Mouse (Mus musculus): Measurements from ENCODE around the gene Ccl27a. TPM values are rescaled to one million over a fixed set of nuclear protein-coding genes. Genes with fewer than 3 reads are reported as not detected.
A peak's percentile ranks its signal among the peaks of the same experiment; 100 is the strongest.

Gene Ccl27a
- polyA plus RNA-seq, 1 experiment, result 236 TPM

DNA sequence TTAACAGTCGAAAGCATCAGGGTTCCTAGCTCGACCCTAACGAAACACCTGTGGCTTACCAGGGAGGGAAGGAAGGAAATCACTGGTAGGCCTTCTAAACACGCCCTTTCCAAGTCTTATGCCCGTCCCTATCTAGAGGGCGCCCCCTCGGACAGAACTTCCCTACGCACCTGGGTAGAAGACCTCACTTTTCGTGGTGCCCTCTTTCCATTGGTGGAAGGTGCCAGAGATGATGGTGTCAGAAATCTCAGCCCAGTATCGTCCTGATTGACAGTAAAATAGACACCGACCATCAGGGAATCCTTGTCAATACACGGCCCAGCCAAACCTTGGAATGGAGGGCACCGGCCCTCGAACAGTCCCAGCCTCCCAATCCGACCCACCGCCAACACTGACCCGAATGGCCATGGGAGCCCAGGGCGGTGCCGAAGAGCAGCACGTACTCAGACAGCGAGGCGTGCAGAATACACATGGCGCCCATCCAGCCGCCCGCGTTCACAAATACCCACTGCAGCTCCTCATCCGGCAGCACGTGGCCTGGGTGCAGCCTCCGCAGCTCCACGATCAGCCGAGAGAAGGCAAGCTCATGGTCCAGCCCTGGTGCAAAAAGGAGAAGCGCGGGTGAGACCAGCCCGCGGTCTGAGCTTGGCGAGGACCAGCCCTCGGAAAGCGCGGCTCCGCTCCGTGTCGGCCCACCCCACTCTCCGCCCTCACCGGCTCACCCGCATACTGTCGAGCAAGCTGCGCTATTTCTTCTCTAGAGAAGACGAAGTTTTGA lies 33.5 kb downstream of the Ccl27a start:
- Histone ChIP-seq H3K4me1 (ENCODE audit: control insufficient read depth, insufficient read depth, low read length) (peaks cover 5% of the 10 kb centered on the region; the same call in 1 of the 2 replicates), H3K27me3 (ENCODE audit: control insufficient read depth, insufficient read depth, low read length) (no peaks in the 10 kb centered on the region), H3K27ac (ENCODE audit: insufficient read depth, low read length) (peak overlapping the region; percentile 60; the same call in 1 of the 2 replicates), H3K4me3 (replicated peaks; ENCODE audit: insufficient read depth, low read depth, low read length) (peak overlapping the region; percentile 79)
- no peak for TF ChIP-seq POLR2A (IDR thresholded peaks at IDR 0.05; ENCODE audit: borderline replicate concordance, insufficient read depth, low read length)
- no peak for TF ChIP-seq CTCF (IDR thresholded peaks at IDR 0.05; ENCODE audit: borderline replicate concordance, insufficient read depth, low read depth, low read length)
- DNase-seq, result peak in 1 of 2 experiments; percentile 65
- WGBS, result under 1% methylated on average over 48 of the region's 48 CpGs

GRCm38 (mm10) chr4:41739260-41739659 lies 34.8 kb downstream of the Ccl27a start:
- WGBS, result 91% methylated on average over 13 of the region's 13 CpGs
- Histone ChIP-seq H3K4me1 (ENCODE audit: control insufficient read depth, insufficient read depth, low read length) (peaks cover 5% of the 10 kb centered on the region; the same call in 1 of the 2 replicates), H3K27ac (ENCODE audit: insufficient read depth, low read length) (no peak overlapping the region), H3K4me3 (replicated peaks; ENCODE audit: insufficient read depth, low read depth, low read length) (no peak overlapping the region), H3K27me3 (ENCODE audit: control insufficient read depth, insufficient read depth, low read length) (no peaks in the 10 kb centered on the region)
- TF ChIP-seq POLR2A (IDR thresholded peaks at IDR 0.05; ENCODE audit: borderline replicate concordance, insufficient read depth, low read length) (no peak), CTCF (IDR thresholded peaks at IDR 0.05; ENCODE audit: borderline replicate concordance, insufficient read depth, low read depth, low read length) (no peak)
- DNase-seq, result no peak

GRCm38 (mm10) chr4:41738256-41738603 lies 35.8 kb downstream of the Ccl27a start:
- H3K4me3 ChIP-seq (replicated peaks; ENCODE audit: insufficient read depth, low read depth, low read length), result no peak overlapping the region
- no peak overlapping the region for H3K27ac ChIP-seq (ENCODE audit: insufficient read depth, low read length)
- H3K4me1 ChIP-seq (ENCODE audit: control insufficient read depth, insufficient read depth, low read length), result peaks cover 5% of the 10 kb centered on the region; the same call in 1 of the 2 replicates
- WGBS, result 55% methylated on average over 1 of the region's 1 CpGs
- no peaks in the 10 kb centered on the region for H3K27me3 ChIP-seq (ENCODE audit: control insufficient read depth, insufficient read depth, low read length)
- no peak for DNase-seq
- TF ChIP-seq POLR2A (IDR thresholded peaks at IDR 0.05; ENCODE audit: borderline replicate concordance, insufficient read depth, low read length) (no peak), CTCF (IDR thresholded peaks at IDR 0.05; ENCODE audit: borderline replicate concordance, insufficient read depth, low read depth, low read length) (no peak)

DNA sequence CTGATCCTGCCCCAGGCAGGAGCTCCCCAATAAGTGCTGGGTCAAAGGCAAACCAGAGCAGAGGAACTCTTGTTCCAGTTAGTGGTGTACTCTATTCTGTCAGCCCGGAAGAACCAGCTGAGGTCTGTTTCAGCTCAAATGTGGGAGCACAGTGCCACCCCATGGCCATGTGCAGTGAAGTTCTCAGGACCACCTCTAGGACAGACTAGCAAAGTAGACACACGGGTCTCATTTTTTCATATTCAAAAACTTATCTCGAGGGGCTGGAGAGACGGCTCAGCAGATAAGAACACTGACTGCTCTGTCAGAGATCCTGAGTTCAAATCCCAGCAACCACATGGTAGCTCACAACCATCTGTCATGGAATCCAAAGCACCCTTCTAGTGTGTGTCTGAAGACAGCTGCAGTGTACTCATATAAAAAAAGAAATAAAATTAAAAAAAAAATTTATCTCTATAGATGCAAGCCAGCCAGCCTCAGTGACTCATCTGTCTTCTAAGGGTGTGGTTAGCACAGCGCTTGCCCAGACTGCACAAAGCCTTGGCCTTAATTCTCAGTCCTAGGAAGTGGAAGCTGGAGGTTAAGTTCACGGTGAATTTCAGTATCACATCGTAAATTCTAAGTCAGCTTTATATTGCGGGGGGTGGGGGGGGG lies 36.3 kb downstream of the Ccl27a start:
- H3K27ac ChIP-seq (ENCODE audit: insufficient read depth, low read length), result no peak overlapping the region
- WGBS, result 41% methylated on average over 8 of the region's 8 CpGs
- TF ChIP-seq CTCF (IDR thresholded peaks at IDR 0.05; ENCODE audit: borderline replicate concordance, insufficient read depth, low read depth, low read length), result peak; percentile 95
- TF ChIP-seq POLR2A (IDR thresholded peaks at IDR 0.05; ENCODE audit: borderline replicate concordance, insufficient read depth, low read length), result no peak
- no peaks in the 10 kb centered on the region for H3K27me3 ChIP-seq (ENCODE audit: control insufficient read depth, insufficient read depth, low read length)
- peaks cover 5% of the 10 kb centered on the region; the same call in 1 of the 2 replicates for H3K4me1 ChIP-seq (ENCODE audit: control insufficient read depth, insufficient read depth, low read length)
- DNase-seq, result peak; percentile 64 to 73
- no peak overlapping the region for H3K4me3 ChIP-seq (replicated peaks; ENCODE audit: insufficient read depth, low read depth, low read length)

DNA sequence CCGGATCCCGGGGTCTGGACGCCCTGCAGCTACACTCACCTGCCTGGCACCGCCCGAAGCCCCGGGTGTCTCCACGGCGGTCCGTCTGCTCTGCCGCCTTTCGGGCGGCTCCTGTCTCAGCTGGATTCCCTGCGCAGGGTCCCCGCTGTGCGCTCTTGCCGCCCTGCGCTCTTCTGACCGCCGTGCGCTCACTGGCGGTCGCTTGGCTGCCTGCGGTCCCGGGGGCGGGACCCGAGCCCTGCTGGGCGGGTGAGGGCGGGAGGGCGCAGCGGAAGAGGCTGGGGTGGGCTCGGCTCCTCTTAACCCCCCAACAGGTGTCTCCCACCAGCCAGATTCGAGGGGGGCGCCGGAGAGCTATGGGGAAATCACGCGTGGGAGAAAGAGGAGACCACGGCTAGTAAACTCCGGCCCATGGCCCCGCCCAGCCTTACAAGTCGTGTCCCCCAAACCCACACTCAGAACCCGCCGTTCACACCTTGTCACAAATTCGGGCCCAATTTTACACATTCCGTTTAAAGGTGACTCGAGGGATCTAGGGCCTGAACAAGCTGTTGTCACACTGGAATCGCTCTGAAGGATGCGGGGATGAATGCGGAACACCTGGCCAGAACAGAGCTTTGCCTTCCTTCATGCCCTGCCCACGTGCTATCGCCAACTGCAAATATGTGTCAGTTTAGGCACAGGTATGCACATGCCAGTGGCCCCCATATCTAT lies 42.8 kb downstream of the Ccl27a start, which contains the start of gene Arid3c:
TSS of gene Arid3c (minus strand) at position 91 of the 714 bp plus-strand sequence.
- Histone ChIP-seq H3K4me3 (replicated peaks; ENCODE audit: insufficient read depth, low read depth, low read length) (peak within 1 kb of the TSS; percentile 1), H3K27me3 (ENCODE audit: control insufficient read depth, insufficient read depth, low read length) (peaks cover 4% of the 10 kb centered on the region; the same call in 1 of the 2 replicates), H3K27ac (ENCODE audit: insufficient read depth, low read length) (no peak within 1 kb of the TSS), H3K4me1 (ENCODE audit: control insufficient read depth, insufficient read depth, low read length) (0 out of 2 replicates have a peak, but pooled peaks cover 3% of the 10 kb centered on the region)
- no peak for DNase-seq
- WGBS, result 2% methylated on average over 50 of the region's 50 CpGs
- no peak for TF ChIP-seq CTCF (IDR thresholded peaks at IDR 0.05; ENCODE audit: borderline replicate concordance, insufficient read depth, low read depth, low read length)
- TF ChIP-seq POLR2A (IDR thresholded peaks at IDR 0.05; ENCODE audit: borderline replicate concordance, insufficient read depth, low read length), result no peak

DNA sequence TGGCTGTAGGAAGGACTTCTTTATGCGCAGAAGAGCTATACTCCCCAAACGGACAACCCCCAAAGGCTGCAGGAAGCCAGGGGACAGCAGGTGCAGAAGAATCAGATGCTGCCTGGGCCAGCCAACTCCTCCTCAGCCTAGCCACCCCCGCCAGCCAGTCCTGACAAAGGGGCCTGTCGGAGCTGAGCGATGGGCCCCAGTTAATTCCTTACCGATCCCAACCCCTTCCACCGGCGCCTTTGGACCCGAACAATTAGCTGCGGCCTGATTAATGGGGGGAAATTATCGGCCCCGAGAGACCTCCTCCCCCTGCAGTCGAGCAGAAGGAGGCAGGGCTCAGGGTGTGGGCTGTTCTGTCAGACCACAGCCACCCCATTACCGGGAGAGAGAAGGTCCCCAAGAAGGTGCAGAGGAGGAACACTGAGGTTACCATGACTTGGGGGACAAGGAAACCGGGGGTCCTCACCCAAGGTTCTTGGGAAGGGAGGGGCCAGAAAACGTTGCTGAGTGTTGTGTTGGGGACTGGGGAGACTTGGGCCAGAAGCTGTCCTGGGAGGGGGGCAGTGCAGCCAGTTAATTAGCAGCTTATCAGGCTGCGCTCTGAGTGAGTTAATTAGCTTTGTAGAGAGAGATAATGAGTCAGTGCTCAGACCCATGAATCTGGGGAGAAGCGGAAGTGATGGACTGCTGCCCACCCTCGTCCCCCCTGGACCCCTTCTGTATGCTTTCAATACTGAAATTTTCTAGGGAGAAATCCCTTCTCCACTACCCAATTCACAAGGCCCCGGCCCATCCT lies 47.0 kb downstream of the Ccl27a start:
- no peak for TF ChIP-seq POLR2A (IDR thresholded peaks at IDR 0.05; ENCODE audit: borderline replicate concordance, insufficient read depth, low read length)
- no peak for TF ChIP-seq CTCF (IDR thresholded peaks at IDR 0.05; ENCODE audit: borderline replicate concordance, insufficient read depth, low read depth, low read length)
- WGBS, result 19% methylated on average over 20 of the region's 20 CpGs
- Histone ChIP-seq H3K4me1 (ENCODE audit: control insufficient read depth, insufficient read depth, low read length) (peaks cover 4% of the 10 kb centered on the region; the same call in 1 of the 2 replicates), H3K27ac (ENCODE audit: insufficient read depth, low read length) (no peak overlapping the region), H3K27me3 (ENCODE audit: control insufficient read depth, insufficient read depth, low read length) (peaks cover 4% of the 10 kb centered on the region; the same call in 1 of the 2 replicates), H3K4me3 (replicated peaks; ENCODE audit: insufficient read depth, low read depth, low read length) (no peak overlapping the region)
- DNase-seq, result no peak

DNA sequence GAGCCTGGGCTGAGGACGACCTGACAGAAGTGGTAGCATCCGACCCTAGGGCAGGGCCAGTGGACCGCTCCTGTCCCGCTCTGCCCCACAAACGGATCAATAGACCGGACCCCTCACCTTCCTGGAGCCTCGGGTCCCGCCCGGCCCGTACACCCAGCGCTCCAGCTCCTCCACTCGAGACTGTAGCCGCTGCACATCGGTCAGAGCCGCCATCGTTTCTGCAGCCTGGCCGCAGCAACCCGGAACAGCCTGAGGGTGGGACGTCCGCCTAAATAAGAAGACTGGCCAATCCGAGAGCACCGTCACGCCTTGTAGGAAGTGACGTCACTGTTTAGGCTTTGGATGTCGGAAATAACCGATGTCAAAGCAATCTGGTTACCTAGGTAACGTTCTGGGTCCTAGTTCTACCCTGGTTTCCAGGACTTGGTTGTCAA lies 51.1 kb downstream of the Ccl27a start, which contains the start of gene Dctn3:
TSS of gene Dctn3 (minus strand) at position 253 of the 434 bp plus-strand sequence.
- DNase-seq, result peak; percentile 87 to 95
- peaks cover 5% of the 10 kb centered on the region; the same call in 1 of the 2 replicates for H3K4me1 ChIP-seq (ENCODE audit: control insufficient read depth, insufficient read depth, low read length)
- TF ChIP-seq POLR2A (IDR thresholded peaks at IDR 0.05; ENCODE audit: borderline replicate concordance, insufficient read depth, low read length) (peak; percentile 95), CTCF (IDR thresholded peaks at IDR 0.05; ENCODE audit: borderline replicate concordance, insufficient read depth, low read depth, low read length) (no peak)
- no peaks in the 10 kb centered on the region for H3K27me3 ChIP-seq (ENCODE audit: control insufficient read depth, insufficient read depth, low read length)
- H3K4me3 ChIP-seq (replicated peaks; ENCODE audit: insufficient read depth, low read depth, low read length), result peak within 1 kb of the TSS; percentile 80
- WGBS, result 1% methylated on average over 27 of the region's 27 CpGs
- no peak within 1 kb of the TSS for H3K27ac ChIP-seq (ENCODE audit: insufficient read depth, low read length)

Other genes starting within 250 kb of the Ccl27a start
- 137 and 147 TPM in 2 replicates for gene Fam219a, start 204.7 kb downstream of the Ccl27a start, polyA plus RNA-seq (2012; rRNA removed)
- 8.1 and 9.3 TPM in 2 replicates for gene Dnaic1, start 204.5 kb downstream of the Ccl27a start, polyA plus RNA-seq (2012; rRNA removed)
- gene Enho, start 133.9 kb downstream of the Ccl27a start, polyA plus RNA-seq (2012; rRNA removed), result 168 and 174 TPM in 2 replicates
- 101 and 105 TPM in 2 replicates for gene Cntfr, start 77.2 kb downstream of the Ccl27a start, polyA plus RNA-seq (2012; rRNA removed)
- gene Il11ra1, start 74.3 kb downstream of the Ccl27a start, polyA plus RNA-seq (2012; rRNA removed), result 64.9 and 69.7 TPM in 2 replicates
- 43.3 and 44.7 TPM in 2 replicates for gene Rpp25l, start 60.7 kb downstream of the Ccl27a start, polyA plus RNA-seq (2012; rRNA removed)
- 162 and 167 TPM in 2 replicates for gene Dctn3, start 51.1 kb downstream of the Ccl27a start, polyA plus RNA-seq (2012; rRNA removed)
- 0.16 and 0.18 TPM in 2 replicates for gene Arid3c, start 43.1 kb downstream of the Ccl27a start, polyA plus RNA-seq (2012; rRNA removed)
- 196 and 206 TPM in 2 replicates for gene Galt, start 19.0 kb downstream of the Ccl27a start, polyA plus RNA-seq (2012; rRNA removed)
- gene Sigmar1, start 18.1 kb downstream of the Ccl27a start, polyA plus RNA-seq (2012; rRNA removed), result 65.9 and 71.1 TPM in 2 replicates
- not detected in 2 replicates for gene Gm21541, start 129.4 kb upstream of the Ccl27a start, polyA plus RNA-seq (2012; rRNA removed)
- 8.1 and 9.7 TPM in 2 replicates for gene Gm20878, start 167.3 kb upstream of the Ccl27a start, polyA plus RNA-seq (2012; rRNA removed)
- 0.61 and 1.1 TPM in 2 replicates for gene Fam205a4, start 191.8 kb upstream of the Ccl27a start, polyA plus RNA-seq (2012; rRNA removed)

Measured in cerebellum, adult 2 months (tissue).